Mouse (Mus musculus) hindbrain, embryonic 15.5 days (tissue): ENCODE measurements at regions not wholly inside any gene's neighbourhood (a gene's known extent, or its start where the extent isn't known, plus 50 kb on each side); places are given as distances from the start of the nearest gene placed in this dataset.
A peak's percentile ranks its signal among the peaks of the same experiment; 100 is the strongest.

Source experiments
- ATAC-seq: fragments of 200-750 bp; cut with Nextera tagmentation; 2 replicates; pipeline ENCODE4 v1.8.0; 2017; ENCODE audit warnings: low read depth, moderate number of reproducible peaks, moderate TSS enrichment; ENCODE audit not compliant: low FRiP score
- H3K27ac ChIP-seq: fragments of 300-500 bp; sonication (generic); replicated peaks from 2 replicates; pipeline ENCODE4 v1.5.1; 2015; ENCODE audit warnings: mild to moderate bottlenecking, inconsistent platforms
- H3K27me3 ChIP-seq: fragments of 300-500 bp; sonication (generic); 2 replicates; pipeline ENCODE4 v1.6.1; 2015; ENCODE audit warnings: control low read depth, inconsistent platforms
- H3K36me3 ChIP-seq: fragments of 300-500 bp; sonication (generic); 2 replicates; pipeline ENCODE4 v1.6.1; 2015; ENCODE audit warnings: control low read depth, inconsistent platforms
- H3K4me1 ChIP-seq: fragments of 300-500 bp; sonication (generic); replicated peaks from 2 replicates; pipeline ENCODE4 v1.6.1; 2015; ENCODE audit warnings: control low read depth, inconsistent platforms
- H3K4me2 ChIP-seq: fragments of 300-500 bp; sonication (generic); 2 replicates; pipeline ENCODE4 v1.6.1; 2015; ENCODE audit warnings: moderate library complexity, mild to moderate bottlenecking, inconsistent platforms
- H3K4me3 ChIP-seq: fragments of 300-500 bp; sonication (generic); 2 replicates; pipeline ENCODE4 v1.5.1; 2015; ENCODE audit warnings: mild to moderate bottlenecking, inconsistent platforms
- H3K9ac ChIP-seq: fragments of 300-500 bp; sonication (generic); 2 replicates; pipeline ENCODE4 v1.6.1; 2015; ENCODE audit warnings: inconsistent platforms
- H3K9me3 ChIP-seq: fragments of 300-500 bp; sonication (generic); 2 replicates; pipeline ENCODE4 v1.6.1; 2016; ENCODE audit warnings: control low read depth, inconsistent platforms
- WGBS: fragments of 180-500 bp; shearing (Covaris S2); methylation state at CpG from one replicate; pipeline ENCODE4 v1.1.7; 2015; 5-methylcytosine and 5-hydroxymethylcytosine counted together

DNA sequence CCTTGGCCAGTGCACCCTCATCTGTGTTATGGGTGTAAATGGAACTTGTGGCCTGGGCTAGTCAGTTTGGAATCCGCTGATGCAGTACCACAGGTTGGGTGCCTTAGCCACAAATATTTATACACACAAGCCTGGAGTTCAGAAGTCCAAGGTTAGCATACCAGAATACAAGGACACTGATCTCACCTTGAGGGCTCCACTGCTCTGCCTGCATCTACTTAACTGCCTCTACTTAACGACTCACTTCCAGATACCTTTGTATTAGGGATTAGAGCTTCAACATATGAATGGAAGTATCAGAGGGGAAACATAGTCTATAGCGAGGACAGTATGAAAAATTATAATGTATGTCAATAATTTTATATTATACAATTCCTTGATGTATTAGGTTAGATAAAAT is 57.5 kb downstream of the Tmem174 start:
- no peak overlapping the region for H3K27ac ChIP-seq
- 87% methylated on average over 3 of the region's 3 CpGs for WGBS
- peaks cover 32% of the 10 kb centered on the region for H3K27me3 ChIP-seq
- no peak overlapping the region for H3K9ac ChIP-seq
- ATAC-seq = no peak
- no peaks in the 10 kb centered on the region for H3K9me3 ChIP-seq
- H3K4me1 ChIP-seq = no peaks in the 10 kb centered on the region
- no peaks in the 10 kb centered on the region for H3K36me3 ChIP-seq
- no peak overlapping the region for H3K4me2 ChIP-seq
- H3K4me3 ChIP-seq = no peak overlapping the region

DNA sequence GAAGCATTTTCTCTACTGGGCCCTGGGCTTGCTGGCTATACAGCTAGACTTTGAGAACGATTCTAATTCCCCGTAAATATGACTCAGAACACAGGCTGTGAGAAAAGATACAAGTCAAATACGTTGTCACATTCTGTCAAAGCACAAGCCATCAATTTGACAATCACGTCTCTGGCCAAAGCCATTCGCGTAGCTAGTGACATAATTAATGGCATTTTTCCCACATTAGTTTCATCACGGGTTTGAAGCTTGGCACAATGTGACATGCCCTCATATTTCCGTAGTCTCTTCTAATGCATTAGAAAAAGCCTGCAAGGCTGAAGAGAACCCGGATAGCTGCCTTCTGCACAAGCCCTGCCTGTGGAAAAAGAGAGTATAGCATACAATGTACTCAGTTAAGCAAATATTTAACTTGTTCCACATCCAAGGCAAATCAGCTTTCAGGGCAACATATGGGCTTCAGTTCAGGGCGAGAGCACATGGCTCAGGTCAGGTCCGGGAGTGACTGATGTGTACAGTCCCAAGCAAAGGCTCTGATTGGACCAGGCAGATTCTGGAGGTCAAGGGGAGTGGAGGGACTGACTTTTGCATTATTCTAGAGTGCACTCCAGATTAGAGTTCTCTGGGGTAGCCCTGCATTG is 58.7 kb downstream of the Tmem174 start:
- H3K36me3 ChIP-seq = no peaks in the 10 kb centered on the region
- no peak for ATAC-seq
- WGBS = 64% methylated on average over 11 of the region's 11 CpGs
- no peaks in the 10 kb centered on the region for H3K9me3 ChIP-seq
- H3K4me1 ChIP-seq = peaks cover 3% of the 10 kb centered on the region
- no peak overlapping the region for H3K4me2 ChIP-seq
- no peak overlapping the region for H3K27ac ChIP-seq
- H3K4me3 ChIP-seq = no peak overlapping the region
- no peak overlapping the region for H3K9ac ChIP-seq
- peaks cover 36% of the 10 kb centered on the region for H3K27me3 ChIP-seq

DNA sequence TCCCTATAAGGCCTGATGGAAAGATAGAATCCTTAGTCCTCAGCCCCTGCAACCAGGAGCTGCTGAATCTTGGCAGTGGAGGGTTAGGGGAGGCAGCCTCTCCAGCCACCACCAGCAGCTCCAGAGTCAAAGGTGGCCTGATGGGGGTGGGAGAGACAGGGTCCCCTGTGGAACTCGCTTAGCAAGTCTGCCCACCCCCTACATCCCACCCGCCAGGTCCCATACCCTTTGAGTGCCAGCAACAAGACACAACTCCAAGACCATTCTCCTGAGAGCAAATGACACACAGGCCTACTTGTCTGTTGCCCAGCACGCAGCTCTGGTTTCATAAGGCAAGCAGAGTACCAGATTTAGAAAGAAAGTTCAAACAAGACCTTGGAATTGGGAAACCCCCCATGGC is 61.1 kb downstream of the Tmem174 start:
- H3K9ac ChIP-seq = no peak overlapping the region
- H3K4me1 ChIP-seq = peaks cover 19% of the 10 kb centered on the region
- no peak overlapping the region for H3K4me2 ChIP-seq
- no peaks in the 10 kb centered on the region for H3K9me3 ChIP-seq
- H3K27ac ChIP-seq = no peak overlapping the region
- WGBS = 80% methylated on average over 3 of the region's 3 CpGs
- ATAC-seq = no peak
- peaks cover 57% of the 10 kb centered on the region for H3K27me3 ChIP-seq
- no peak overlapping the region for H3K4me3 ChIP-seq
- no peaks in the 10 kb centered on the region for H3K36me3 ChIP-seq

DNA sequence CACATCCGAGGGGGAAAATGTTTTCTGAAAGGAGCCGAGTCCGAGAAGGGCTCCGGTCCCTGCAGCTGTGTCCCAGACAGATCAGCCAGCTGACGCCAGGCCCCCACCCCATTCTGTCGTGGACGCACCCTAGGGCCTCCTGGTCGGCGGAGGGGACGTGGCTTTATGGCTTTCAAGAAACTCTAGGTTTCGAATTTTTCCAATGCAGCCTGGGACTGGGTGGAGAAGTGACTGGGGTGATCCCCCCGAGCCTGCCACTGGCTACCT is 63.2 kb downstream of the Tmem174 start:
- H3K9ac ChIP-seq = no peak overlapping the region
- peaks cover 62% of the 10 kb centered on the region for H3K27me3 ChIP-seq
- peaks cover 19% of the 10 kb centered on the region for H3K4me1 ChIP-seq
- 26% methylated on average over 12 of the region's 12 CpGs for WGBS
- H3K4me2 ChIP-seq = no peak overlapping the region
- H3K27ac ChIP-seq = no peak overlapping the region
- ATAC-seq = no peak
- no peaks in the 10 kb centered on the region for H3K9me3 ChIP-seq
- no peaks in the 10 kb centered on the region for H3K36me3 ChIP-seq
- no peak overlapping the region for H3K4me3 ChIP-seq

DNA sequence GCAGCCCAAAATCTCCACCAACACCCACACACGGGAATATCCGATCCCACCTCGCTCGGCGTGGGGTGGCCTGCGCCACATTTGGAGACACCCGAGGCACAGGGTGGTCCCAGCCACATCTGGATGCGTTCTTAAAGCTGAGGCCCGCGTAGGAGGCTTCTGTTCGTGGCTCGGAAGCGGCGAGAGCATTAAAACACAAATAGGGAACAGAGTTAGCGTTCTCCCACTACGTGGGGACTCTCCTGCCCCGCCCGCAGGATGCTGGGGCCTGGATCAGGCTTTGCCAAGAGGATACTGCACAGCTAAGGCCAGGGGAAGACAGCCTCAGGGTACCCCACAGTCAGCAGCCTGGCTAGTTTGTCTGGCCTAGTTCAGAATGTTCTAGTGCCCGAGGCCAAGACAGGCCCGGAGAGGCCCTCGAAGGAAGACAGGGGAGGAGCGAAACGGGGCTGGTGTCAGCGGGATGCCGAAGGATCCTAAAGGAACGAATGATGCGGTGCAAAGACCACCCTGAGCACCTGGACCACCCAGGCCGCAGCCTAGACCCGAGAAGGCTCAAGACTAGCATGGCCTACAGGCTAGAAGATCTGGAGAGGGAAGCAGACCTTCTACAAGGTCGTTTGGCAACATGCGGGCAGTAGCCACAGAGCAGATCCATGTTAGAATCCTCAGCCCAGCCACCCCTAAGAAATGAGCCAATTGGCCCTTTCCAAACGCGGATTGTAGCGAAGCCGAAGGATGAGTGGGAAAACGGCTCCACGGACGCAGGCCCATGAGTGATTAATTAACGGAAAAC is 63.8 kb downstream of the Tmem174 start:
- H3K27me3 ChIP-seq = peaks cover 62% of the 10 kb centered on the region

DNA sequence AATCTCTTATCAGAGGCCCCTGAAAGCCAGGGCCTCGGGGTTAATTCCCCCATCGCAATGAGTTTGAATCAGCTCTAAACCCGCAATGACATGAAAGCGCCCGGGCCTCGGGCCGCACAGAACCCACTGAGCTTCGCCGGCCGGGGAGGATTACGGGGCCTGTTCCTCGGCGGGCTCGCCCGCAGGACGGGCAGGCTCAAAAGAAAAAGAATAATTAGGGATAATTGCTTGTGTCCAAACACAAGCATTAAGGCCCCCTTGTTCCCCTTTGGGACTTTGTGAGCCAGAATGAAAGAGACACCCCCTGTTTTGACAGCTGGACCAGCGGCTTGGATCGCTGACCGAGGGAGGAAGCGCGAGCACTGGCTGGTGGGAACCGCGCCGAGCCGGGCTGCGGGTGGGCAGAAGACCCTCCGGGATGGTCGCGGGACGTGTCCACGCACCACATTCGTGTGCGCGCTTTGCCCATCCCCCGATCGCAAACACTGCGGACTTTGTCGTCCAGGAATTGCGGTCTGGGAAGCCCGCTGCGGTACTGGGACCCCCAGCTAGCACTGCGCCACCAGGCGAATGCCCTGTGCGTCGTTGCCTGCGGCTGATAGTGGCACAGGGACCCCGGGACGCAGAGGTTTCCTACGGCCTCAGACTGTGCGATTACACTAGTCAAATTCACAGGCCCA is 64.5 kb downstream of the Tmem174 start:
- peak; percentile 51; the same call in 1 of the 2 replicates for ATAC-seq
- peaks cover 19% of the 10 kb centered on the region for H3K4me1 ChIP-seq
- H3K9ac ChIP-seq = peak overlapping the region; percentile 25
- no peaks in the 10 kb centered on the region for H3K36me3 ChIP-seq
- WGBS = under 1% methylated on average over 50 of the region's 50 CpGs
- no peaks in the 10 kb centered on the region for H3K9me3 ChIP-seq
- H3K27ac ChIP-seq = no peak overlapping the region
- peak overlapping the region; percentile 40 for H3K4me3 ChIP-seq
- peak overlapping the region; percentile 78 for H3K4me2 ChIP-seq
- H3K27me3 ChIP-seq = peaks cover 62% of the 10 kb centered on the region

More for the DNA sequence above, 63.8 kb downstream of the Tmem174 start:
- 18% methylated on average over 39 of the region's 39 CpGs for WGBS
- Histone ChIP-seq H3K4me3 (peak overlapping the region; percentile 40), H3K27ac (no peak overlapping the region), H3K4me1 (peaks cover 19% of the 10 kb centered on the region), H3K9me3 (no peaks in the 10 kb centered on the region), H3K4me2 (peak overlapping the region; percentile 78), H3K9ac (peak overlapping the region; percentile 25), H3K36me3 (no peaks in the 10 kb centered on the region)
- ATAC-seq = no peak

DNA sequence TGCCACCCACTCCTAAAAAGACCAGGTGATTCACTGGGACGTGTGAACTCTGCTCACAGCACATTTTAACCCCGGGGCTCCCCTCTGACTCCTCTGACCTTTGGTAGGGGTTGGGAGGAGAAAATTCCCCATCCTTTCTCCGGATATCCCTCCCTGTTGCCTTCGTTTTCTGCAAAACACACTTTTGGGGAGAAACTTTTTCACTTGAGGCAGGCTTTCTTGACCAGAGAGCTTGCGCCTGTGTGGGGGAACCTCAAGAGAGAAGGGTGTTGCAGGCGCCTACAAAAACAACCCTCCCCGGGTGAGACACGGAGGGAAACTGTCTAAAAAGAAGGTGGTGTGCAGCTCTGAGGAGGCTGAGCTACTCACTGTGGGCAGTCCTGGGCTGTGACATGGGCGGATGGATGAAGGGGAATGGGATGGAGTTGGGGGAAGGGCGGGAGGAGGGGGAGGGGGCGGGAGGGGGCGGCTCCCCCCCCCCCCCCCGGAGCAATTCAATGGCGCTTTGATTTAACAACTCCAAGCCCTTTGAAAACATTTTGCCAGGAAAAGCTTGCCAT is 65.1 kb downstream of the Tmem174 start:
- Histone ChIP-seq H3K36me3 (no peaks in the 10 kb centered on the region), H3K9me3 (no peaks in the 10 kb centered on the region), H3K4me3 (peak overlapping the region; percentile 40), H3K27me3 (peaks cover 64% of the 10 kb centered on the region), H3K9ac (no peak overlapping the region), H3K27ac (no peak overlapping the region), H3K4me1 (peaks cover 19% of the 10 kb centered on the region), H3K4me2 (peak overlapping the region; percentile 78)
- ATAC-seq = no peak
- WGBS = 7% methylated on average over 9 of the region's 14 CpGs

DNA sequence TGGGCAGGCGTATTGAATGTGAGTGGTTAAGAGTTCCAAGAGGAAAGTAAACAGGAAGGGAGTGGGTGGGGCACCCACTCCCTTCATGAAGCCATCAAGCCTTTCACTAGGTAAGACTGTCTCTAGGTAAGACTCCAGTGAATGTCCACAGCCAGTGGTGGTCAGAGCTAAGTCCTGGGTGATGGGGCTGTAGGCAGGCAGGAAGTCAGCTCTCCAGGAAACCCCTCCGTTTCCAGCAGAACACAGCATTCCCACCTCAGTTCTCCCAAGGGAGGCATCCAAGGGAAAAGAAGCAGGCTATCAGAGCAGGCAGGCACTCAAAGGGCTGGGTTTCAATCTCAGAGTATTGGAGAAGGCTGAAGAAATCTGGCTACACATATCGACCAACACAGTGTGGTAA is 66.2 kb downstream of the Tmem174 start:
- H3K27ac ChIP-seq = no peak overlapping the region
- H3K9me3 ChIP-seq = no peaks in the 10 kb centered on the region
- no peak overlapping the region for H3K4me3 ChIP-seq
- H3K4me1 ChIP-seq = peaks cover 19% of the 10 kb centered on the region
- peaks cover 57% of the 10 kb centered on the region for H3K27me3 ChIP-seq
- H3K4me2 ChIP-seq = no peak overlapping the region
- 62% methylated on average over 3 of the region's 3 CpGs for WGBS
- no peak overlapping the region for H3K9ac ChIP-seq
- H3K36me3 ChIP-seq = no peaks in the 10 kb centered on the region
- no peak for ATAC-seq

DNA sequence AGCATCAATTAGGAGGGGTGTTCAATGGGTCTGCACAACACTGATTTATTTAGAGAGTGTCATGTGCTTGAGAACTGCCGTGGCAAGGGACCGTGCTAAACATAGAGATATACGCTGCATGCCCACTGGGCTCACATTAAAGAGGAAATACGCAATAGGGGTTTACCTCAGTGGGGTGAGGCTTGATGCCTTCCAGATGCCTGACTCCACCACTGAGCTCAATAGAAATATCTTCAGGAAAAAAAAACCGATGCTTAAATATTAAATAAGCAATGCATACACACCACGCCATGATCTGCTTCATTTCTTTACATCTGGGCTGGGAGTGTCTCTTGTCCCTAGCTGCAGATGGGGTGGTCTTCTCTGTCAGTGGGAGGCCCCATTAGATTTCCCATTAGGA is 63.9 kb upstream of the Gm10320 start:
- WGBS = 76% methylated on average over 6 of the region's 6 CpGs
- Histone ChIP-seq H3K27ac (no peak overlapping the region), H3K36me3 (no peaks in the 10 kb centered on the region), H3K9ac (no peak overlapping the region), H3K4me2 (no peak overlapping the region), H3K27me3 (peaks cover 3% of the 10 kb centered on the region), H3K4me1 (no peaks in the 10 kb centered on the region), H3K4me3 (no peak overlapping the region), H3K9me3 (no peaks in the 10 kb centered on the region)
- ATAC-seq = no peak

DNA sequence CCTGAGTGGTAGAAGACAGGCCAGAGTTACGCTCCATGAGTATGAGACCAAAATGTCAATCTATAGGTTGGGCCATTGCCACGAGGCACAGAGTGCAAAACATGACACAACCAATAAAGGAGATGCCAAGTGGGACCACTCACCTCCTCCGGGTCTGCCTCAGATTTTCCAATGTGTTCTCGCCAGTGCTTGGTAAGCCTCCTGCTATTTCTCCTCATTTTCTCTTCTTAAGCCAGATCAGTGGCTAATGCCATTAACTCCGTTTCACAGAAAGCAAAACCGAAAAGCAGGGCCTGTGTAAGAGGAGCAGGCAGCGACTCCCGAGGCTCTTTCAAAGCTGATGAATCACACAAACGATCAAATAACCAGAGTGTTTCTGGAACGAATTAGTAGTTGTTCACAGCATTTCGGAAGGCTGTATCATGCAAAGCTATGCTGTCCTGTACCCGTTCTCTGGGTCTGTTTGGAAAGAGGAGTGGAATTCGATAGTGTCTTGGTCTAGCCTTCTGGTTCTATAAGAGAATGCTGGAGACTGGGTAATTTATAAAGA is 59.7 kb upstream of the Gm10320 start:
- WGBS = 90% methylated on average over 13 of the region's 13 CpGs

DNA sequence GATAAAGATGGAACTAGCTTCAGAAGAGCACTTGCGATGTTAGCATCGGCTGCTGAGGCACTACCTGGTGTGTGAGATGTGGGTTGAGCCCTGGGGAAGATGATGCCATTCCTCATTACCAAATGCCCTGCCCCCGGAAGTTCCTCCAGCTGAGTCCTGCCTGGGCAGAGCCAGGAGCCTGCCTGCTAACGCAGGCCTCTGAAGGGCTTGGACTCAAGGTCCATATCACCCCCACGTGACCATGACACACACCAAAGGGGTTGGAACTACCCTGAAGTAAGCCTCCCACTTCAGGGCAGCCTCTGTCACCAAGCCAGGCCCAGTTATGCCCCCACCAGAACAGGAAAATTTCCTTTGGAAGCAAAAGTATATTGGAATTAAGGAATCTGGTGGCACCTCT is 55.4 kb upstream of the Gm10320 start:
- no peak overlapping the region for H3K27ac ChIP-seq
- ATAC-seq = no peak
- no peaks in the 10 kb centered on the region for H3K4me1 ChIP-seq
- H3K4me3 ChIP-seq = no peak overlapping the region
- H3K9ac ChIP-seq = no peak overlapping the region
- 0 out of 2 replicates have a peak, but pooled peaks cover 2% of the 10 kb centered on the region for H3K27me3 ChIP-seq
- H3K36me3 ChIP-seq = no peaks in the 10 kb centered on the region
- 81% methylated on average over 5 of the region's 5 CpGs for WGBS
- no peaks in the 10 kb centered on the region for H3K9me3 ChIP-seq
- no peak overlapping the region for H3K4me2 ChIP-seq

More for the DNA sequence above, 59.7 kb upstream of the Gm10320 start:
- Histone ChIP-seq H3K9me3 (no peaks in the 10 kb centered on the region), H3K9ac (no peak overlapping the region), H3K27ac (no peak overlapping the region), H3K4me2 (no peak overlapping the region), H3K36me3 (no peaks in the 10 kb centered on the region), H3K27me3 (peaks cover 4% of the 10 kb centered on the region; the same call in 1 of the 2 replicates), H3K4me1 (no peaks in the 10 kb centered on the region), H3K4me3 (no peak overlapping the region)
- no peak for ATAC-seq

DNA sequence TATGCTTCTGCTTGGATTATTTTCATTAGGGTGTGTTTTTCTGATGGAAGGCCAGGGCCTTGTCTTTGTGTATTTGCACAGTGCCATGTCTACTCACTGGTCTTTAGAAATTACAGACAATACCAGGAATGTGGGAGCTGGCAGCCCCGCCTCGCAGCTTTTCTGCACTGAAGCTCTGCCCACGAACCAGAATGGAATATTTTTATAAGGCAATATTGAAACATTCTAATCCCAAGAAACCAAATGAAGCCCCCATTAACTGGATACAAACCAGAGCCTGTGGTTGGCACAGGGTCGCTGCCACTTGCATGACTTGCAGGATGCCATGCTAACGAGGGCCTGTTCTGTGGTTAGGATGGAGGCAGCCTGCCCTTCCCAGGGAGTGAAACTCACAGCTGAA is 54.3 kb upstream of the Gm10320 start:
- Histone ChIP-seq H3K27ac (no peak overlapping the region), H3K4me1 (no peaks in the 10 kb centered on the region), H3K36me3 (no peaks in the 10 kb centered on the region), H3K9me3 (no peaks in the 10 kb centered on the region), H3K27me3 (0 out of 2 replicates have a peak, but pooled peaks cover 2% of the 10 kb centered on the region), H3K4me3 (no peak overlapping the region), H3K4me2 (no peak overlapping the region), H3K9ac (no peak overlapping the region)
- no peak for ATAC-seq
- WGBS = 34% methylated on average over 5 of the region's 5 CpGs
